Mouse (Mus musculus) lung, adult 2 months (tissue): ENCODE measurements around the gene Gyg.

Experiments
- CTCF ChIP-seq: fragments of 200-500 bp; IDR thresholded peaks from 2 replicates; pipeline ENCODE4 v1.5.1; 2011; ENCODE audit warnings: mild to moderate bottlenecking, low read length, control low read depth; ENCODE audit not compliant: insufficient read depth
- POLR2A ChIP-seq: fragments of 200-500 bp; IDR thresholded peaks from 2 replicates; pipeline ENCODE4 v1.6.1; 2011; ENCODE audit warnings: low read depth, mild to moderate bottlenecking, control low read depth, low read length, borderline replicate concordance; ENCODE audit errors: extremely low read depth

DNA sequence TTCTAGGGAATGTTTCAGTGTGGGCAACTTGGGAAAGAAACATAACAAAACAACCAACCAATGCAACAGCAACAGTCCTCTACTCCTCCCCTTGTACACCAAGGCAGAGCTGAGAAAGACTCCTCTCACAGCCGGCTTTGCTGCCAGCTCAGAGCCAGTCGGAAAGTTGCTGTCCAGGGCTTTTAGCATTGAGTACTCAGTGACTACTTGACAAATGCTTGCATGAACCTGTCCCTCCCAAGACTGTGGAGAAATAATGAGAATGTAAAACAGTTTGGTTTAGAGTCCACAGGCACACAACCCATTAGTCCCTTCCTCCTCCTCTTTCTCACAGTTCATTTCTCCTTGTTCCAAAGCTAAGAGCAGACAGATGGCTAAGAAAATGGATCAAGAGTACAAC lies 10.7 kb downstream of the Gyg start:
- TF ChIP-seq CTCF (no peak), POLR2A (no peak)
